Mouse (Mus musculus) right cerebral cortex, adult 18-20 months (tissue): Measurements from ENCODE around the gene Kcnip1.

Source experiments
- DNase-seq: peaks from one replicate; pipeline ENCODE4 v3.0.0; 2022; ENCODE audit warnings: mixed read lengths

Kcnip1 gene

DNA sequence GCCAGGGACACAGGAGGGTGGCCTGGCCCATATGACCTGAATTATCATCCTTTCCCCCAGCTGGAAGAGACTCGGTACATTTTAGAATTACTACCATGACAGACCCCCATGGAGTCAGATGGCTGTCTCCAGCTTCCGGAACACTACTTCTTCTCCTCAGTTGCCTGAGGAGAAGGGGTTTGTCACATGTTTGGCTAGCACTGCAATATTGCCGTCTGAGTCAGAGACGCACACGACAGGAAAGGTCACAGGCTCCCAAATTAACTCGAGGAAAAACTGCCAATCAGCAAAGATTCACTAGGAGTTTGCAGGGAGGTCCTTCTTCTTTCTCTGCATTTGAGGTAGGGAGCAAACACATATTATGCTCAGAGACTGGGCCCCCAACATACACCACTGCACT is 168.2 kb downstream of the Kcnip1 start:
- DNase-seq: no peak

DNA sequence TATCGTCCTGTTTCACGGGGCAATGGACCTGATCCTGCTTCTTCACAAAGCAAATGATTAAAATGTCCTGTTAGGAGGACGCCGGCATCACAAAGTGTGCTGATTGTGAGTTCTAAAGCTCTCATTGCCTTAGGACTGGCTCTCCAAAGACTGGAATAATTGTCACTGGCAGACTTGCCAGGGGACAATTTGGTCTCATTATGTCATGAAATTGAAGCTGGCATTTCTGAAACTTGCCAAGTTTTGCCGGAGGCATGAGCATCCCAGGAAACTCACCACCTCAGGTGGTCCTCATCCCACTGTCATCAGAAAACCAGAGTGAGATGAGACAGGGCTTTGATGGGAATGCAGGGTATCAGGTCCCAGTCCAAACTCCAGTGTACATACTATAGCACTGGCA is 171.6 kb downstream of the Kcnip1 start:
- no peak for DNase-seq

- DNase-seq: no peak
Measured at GRCm38 (mm10) chr11:33820876-33821275, 172.1 kb downstream of the Kcnip1 start.

- DNase-seq: no peak
Measured at GRCm38 (mm10) chr11:33818861-33819503, 174.0 kb downstream of the Kcnip1 start.

- no peak for DNase-seq
Measured at GRCm38 (mm10) chr11:33816020-33816419, 176.9 kb downstream of the Kcnip1 start.

DNA sequence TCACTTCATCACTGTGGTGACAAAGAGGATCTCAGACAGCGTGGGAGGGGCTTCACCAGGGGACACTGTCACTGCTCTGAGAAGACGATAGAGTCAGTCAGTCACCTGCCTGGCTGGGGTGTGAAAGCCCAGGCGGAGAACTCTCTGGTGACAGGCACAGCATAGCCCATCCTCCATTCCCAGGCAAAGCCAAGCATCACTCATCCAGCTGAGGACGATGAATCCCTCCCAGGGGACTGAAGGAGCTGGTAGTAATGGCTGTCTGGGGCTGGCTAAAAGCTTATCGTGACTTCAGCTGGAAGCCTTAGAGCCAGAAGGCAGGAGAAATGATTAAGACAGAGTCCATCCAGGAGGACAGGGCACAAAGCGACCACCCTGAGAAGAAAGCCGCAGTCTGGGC is 182.8 kb downstream of the Kcnip1 start:
- DNase-seq: no peak

DNA sequence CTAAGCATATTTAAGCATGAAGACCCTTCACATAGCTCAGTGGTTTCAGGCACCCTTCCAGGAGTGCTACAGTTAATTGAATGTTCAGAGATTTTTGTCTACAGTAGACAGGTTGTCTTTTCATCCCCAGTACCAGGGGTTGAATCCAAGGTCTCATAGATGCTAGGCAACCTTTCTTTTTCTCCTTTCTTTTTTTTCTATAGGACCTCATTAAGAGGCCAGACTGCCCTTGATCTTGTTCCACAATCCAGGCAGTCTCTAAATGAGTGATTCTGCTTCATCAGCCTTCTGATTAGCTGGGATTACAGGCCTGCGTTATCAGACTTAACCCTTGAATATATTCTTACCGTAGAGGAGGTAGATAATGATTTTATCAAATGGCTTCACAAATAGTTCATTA is 189.9 kb downstream of the Kcnip1 start:
- no peak for DNase-seq

GRCm38 (mm10) chr11:33800436-33801088 is 192.4 kb downstream of the Kcnip1 start:
- no peak for DNase-seq

- DNase-seq: no peak
Measured at GRCm38 (mm10) chr11:33799933-33800332, 193.0 kb downstream of the Kcnip1 start.

DNA sequence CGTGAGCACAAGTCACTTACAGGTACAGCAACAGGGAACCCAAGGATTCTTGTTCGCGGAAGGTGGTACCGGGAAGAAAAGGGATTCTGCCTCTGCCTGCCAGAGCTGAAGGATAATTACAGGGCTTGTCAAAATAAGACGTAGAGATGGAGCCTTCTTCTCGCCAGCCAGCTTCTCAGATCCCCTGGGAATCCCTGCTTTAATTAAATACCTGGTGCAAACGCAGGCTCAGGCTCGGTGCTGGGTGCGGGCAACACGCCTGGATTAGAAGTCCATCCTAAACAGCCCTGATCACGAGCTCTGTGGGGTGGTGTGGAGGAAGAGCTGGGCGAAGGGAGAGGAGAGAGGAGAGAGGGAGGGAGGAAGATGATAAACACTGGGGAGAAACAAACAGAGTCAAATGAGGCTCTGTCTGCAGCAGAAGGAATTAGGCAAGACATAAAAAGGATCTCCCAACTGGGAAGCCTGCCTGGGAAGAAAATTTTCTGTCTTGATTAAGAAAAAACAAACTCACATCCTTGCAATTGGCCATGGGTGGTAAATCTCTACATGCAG is 194.8 kb downstream of the Kcnip1 start:
- DNase-seq: no peak

DNA sequence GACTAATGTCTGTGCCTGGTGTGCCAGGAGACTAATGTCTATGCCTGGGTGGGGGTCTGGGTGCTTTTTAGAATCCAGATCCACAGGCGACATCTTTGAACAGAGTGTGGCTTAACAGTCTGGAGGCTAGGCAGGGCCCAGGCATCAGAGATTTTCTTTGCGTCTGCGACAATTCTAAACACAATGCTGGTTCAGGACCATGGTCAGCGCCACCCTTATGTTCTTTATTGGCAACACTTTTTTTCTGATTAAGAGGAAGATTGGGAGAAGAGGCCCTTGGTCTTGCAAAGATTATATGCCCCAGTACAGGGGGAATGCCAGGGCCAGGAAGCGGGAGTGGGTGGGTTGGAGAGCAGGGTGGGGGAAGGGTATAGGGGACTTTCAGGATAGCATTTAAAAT is 205.6 kb downstream of the Kcnip1 start:
- DNase-seq: no peak

DNA sequence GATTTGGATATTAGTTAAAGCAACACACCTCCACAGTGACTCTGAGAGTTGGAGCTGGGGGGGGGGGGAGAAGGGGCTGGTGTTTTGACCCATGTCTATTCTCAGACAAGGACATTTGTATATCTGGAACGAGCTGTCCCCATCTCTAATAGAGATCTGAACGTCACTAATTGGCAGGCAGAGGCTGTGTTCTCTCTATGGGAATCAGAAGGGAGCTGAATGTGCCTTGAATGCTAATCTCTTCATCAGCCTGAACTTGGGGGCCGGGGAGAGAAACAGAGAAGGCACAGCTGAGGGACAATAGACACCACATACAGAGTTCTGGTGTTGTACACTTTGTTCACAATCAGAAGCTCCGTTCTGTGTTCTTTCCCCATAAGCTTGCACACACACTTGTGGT is 206.4 kb downstream of the Kcnip1 start:
- peak; percentile 33 for DNase-seq

DNA sequence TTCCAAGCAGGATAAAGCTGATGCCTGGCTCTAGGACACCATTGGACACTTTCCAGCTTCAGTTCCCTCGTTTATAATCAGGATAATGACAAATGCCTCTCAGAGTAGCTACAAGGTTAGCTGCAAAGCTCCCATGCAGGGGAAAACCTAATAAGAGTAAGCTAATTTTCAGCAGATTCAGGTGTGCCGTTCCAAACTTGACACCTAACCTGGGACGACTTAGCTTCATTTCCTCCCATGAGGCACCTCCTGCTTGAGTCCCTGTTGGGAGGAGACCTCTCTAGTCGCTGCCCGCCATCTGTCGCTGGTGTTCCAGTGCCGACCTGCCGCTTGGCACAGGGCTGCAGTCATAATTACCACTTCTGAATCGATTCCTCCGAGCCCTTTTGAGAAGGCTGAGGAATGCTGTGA is 211.4 kb downstream of the Kcnip1 start:
- DNase-seq: no peak

GRCm38 (mm10) chr11:33780263-33780662 is 212.7 kb downstream of the Kcnip1 start:
- DNase-seq: no peak

DNA sequence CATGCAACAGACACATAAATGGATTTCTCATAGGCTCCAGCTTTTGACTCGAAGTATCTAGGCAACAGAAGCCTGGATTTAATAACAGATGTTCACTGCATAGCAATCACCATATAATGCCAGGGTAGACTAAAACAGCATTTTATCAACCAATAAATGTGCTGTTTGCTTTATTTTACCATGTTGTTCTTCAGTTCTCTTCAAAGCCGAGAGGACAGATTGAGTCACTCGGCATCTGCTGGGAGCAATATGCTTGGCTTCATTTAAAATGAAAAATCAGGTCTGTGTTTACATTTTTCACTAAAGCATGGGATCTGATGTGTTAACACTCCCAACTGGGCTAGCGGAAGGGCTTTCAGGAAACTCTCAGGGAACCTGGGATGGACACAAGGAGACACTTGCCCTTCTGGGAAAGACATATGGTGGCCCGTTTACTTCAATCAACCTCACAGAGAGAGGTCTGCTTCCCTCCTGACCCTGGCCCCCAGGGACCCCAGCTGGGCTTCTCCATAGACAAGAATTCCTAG is 220.3 kb downstream of the Kcnip1 start:
- peak; percentile 15 for DNase-seq

GRCm38 (mm10) chr11:33772043-33772442 is 220.9 kb downstream of the Kcnip1 start:
- no peak for DNase-seq

DNA sequence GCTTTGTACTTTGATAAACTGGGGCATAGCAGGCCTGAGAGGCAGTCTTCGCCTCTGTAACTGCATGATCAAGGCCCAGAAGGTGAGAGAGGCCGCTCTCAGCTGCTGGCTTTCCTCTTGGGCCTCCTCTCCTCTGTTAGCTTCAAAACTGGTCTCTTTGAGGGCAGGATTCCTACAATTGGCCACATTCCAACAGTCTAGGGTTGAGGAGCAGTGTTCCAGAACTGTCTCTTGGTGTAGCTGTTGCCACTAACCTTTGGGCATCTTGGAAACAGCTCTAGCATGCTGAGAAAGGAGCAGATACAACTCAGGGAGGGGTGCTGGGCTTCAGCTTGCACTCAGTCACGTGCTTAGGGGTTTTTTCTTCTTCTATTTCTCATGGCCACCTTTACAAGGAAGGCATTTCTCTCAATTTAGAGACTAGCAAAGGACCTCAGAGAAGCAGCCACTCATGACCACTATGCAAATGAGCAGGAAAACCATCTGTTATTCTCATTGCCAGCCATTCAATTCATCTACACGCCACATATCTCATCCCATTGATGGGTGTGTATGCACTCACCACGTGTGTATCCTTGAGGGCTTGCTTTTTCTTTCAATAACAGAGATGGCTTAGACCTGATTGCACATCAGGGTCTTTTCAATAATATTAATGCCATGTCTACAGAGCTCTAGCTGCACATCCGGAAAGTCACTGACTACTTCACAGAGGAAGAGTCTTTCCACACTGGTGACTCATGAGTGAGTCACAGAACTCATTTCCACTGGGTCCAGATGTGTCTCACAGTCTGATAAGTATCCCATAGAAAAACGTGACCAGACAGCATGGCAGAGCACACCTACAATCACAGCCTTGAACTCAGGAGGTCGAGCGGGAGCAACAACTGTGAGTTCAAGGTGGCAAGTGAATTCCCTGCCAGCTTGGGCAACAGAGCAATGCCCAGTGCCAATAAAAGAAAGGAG is 225.7 kb downstream of the Kcnip1 start:
- DNase-seq: peak; percentile 39

GRCm38 (mm10) chr11:33761201-33761755 is 231.7 kb downstream of the Kcnip1 start:
- DNase-seq: peak; percentile 34

GRCm38 (mm10) chr11:33756624-33757023 is 236.3 kb downstream of the Kcnip1 start:
- DNase-seq: peak; percentile 32

DNA sequence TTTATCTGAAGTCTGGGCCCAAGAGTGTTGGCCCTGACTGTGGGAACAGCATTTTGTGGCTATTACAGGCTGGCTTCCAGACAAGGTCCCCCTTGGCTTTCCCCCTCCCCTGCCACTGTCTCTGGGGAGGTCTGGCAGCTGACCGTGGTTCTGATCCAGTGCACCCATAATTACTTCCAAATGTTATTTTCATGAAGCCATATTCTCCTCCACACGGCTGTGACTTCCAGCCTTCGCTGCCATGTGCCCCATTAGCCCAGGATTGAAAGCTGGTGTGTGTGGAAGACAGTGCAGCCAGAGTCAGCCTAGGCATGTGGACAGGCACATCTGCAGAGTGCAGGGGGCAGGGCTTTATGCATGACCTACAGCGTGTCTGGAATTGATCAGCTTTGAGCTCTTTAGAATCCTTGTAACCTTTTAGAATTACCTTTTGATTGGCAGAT is 240.5 kb downstream of the Kcnip1 start:
- no peak for DNase-seq

GRCm38 (mm10) chr11:33751503-33751902 is 241.4 kb downstream of the Kcnip1 start:
- DNase-seq: no peak

DNA sequence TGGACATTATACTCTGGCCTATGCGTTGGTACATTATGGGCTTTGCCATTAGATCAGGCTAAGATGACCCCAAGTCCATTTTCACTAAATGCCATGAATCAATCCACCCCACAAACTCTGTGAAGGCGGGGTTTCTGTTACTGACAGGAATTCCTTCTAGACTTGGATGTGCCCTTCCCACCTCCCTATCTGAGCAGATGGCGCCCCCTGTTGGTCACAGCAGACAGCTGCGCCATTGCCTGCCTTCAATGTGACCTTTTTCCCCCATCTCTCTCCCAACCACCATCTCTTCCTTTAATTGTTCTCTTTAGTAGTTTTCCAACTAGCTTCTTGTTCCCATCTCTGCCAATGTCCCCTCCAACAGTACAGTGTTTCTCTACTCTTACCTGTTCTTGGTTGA is 243.0 kb downstream of the Kcnip1 start:
- no peak for DNase-seq

DNA sequence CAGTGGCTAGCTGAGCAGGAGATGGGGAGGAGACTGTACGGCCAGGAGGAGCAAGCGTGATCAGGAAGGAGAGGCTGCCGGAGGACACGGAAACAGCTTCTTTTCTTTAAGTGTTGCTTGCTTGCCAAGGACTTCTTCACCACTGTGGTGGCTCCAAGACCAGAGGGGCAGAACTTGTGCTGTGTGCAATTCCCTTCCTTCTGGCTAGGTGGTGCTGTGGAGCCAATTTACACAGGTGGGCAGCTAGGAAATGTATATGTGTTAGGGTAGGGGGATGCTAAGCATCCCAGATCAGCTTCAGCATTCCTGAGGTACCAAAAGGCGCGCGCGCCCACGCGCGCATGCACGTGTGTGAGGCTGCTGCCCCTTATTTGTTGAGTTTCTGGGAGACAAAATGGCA is 243.5 kb downstream of the Kcnip1 start:
- DNase-seq: no peak
